Mouse (Mus musculus) myocyte (in vitro differentiated cells): ENCODE measurements at regions not wholly inside any gene's neighbourhood (a gene's known extent, or its start where the extent isn't known, plus 50 kb on each side); places are given as distances from the start of the nearest gene placed in this dataset.

Experiments used
- E2F4 ChIP-seq: IDR thresholded peaks from one replicate; pipeline ENCODE4 v1.6.1; 2011; ENCODE audit warnings: mild to moderate bottlenecking, control low read depth, moderate library complexity; ENCODE audit not compliant: insufficient read depth
- MAX ChIP-seq: IDR thresholded peaks from one replicate; pipeline ENCODE4 v1.6.1; 2011; ENCODE audit warnings: low read depth, mild to moderate bottlenecking, control low read depth
- MYOD1 ChIP-seq, 3 experiments: IDR thresholded peaks; one replicate each; pipeline ENCODE4 v1.6.1; 2011; ENCODE audit warnings: control low read depth in 2 of 3, low read depth in 2 of 3, mild to moderate bottlenecking in 2 of 3, moderate library complexity in 1 of 3; ENCODE audit not compliant: insufficient read length in 2 of 3, control insufficient read depth in 1 of 3
- MYOG ChIP-seq, 3 experiments: IDR thresholded peaks; one replicate each; pipeline ENCODE4 v1.6.1; 2011; ENCODE audit warnings: control low read depth in 2 of 3, low read depth in 2 of 3, mild to moderate bottlenecking in 2 of 3; ENCODE audit not compliant: insufficient read length in 2 of 3, control insufficient read depth in 1 of 3, insufficient read depth in 1 of 3
- POLR2A ChIP-seq: IDR thresholded peaks from one replicate; pipeline ENCODE4 v1.6.1; 2011; ENCODE audit warnings: low read depth, mild to moderate bottlenecking, control low read depth, moderate library complexity; ENCODE audit not compliant: insufficient read length
- USF1 ChIP-seq: IDR thresholded peaks from one replicate; pipeline ENCODE4 v1.6.1; 2011; ENCODE audit warnings: low read depth, mild to moderate bottlenecking, control low read depth, moderate library complexity

GRCm38 (mm10) chr19:25937343-25937742 lies 265.1 kb downstream of the Dmrt2 start:
- TF ChIP-seq USF1 (no peak), MYOG (IDR thresholded peaks at IDR 0.05; ENCODE audit: control insufficient read depth in 1 of 3, insufficient read depth in 1 of 3, insufficient read length in 2 of 3, low read depth in 2 of 3) (no peak), E2F4 (no peak), POLR2A (no peak), MYOD1 (IDR thresholded peaks at IDR 0.05; ENCODE audit: control insufficient read depth in 1 of 3, insufficient read length in 2 of 3, low read depth in 2 of 3) (no peak), MAX (no peak)
